Mouse (Mus musculus): ENCODE results near the gene Lrrc55.

DNA sequence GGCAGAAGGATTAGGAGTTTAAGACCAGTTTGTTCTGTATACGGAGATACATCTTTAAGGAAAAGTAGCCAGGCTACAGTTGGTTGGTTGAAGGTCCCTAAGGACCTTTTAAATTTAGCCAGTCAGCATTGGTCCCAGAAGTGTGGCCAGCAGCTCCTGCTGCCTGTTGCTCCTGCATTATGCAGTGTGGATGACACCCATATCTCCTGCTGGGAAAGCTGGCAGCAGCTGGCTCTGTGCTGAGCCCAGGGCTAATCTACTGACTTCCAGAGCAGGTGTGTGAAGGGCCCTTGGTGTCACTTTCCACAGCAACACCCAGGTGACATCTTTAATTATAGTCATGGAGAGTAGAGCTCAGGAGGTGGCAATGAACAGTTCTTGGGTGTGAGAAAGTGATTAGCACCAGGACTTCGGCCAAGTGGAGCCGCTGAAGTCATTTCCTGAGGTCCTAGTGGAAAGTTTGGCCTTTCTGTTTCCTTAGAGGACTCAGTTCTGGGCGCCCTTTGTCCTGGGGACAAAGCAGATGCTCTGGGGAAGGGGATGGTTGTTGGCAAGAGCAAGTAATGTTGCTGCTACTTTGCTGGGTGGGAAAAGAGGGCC, 41.2 kb upstream of the Lrrc55 start:
- TF ChIP-seq EP300 (IDR thresholded peaks at IDR 0.05; ENCODE audit: insufficient read depth, low read depth, low read length), result no peak
- no peak for TF ChIP-seq CTCF (IDR thresholded peaks at IDR 0.05; ENCODE audit: low read depth, low read length)

All from ES-Bruce4 (cell line).